Mouse (Mus musculus) gastrocnemius, postnatal 25 days (tissue): ENCODE measurements around the gene Fam198a. TPM values are rescaled to one million over a fixed set of nuclear protein-coding genes. Genes with fewer than 3 reads are reported as not detected.

Experiments used
- DNase-seq: peaks from one replicate; pipeline ENCODE4 v3.0.0; 2022
- total RNA-seq, 2 experiments: library from RNA; stranded (reverse); gene quantifications; 1 replicate in 1 of 2; 2 replicates in 1 of 2; pipeline ENCODE4 v1.2.3; 2021

The Fam198a gene
- total RNA-seq, 2 experiments from 2014 or later, result 1.3 to 1.6 TPM

- no peak for DNase-seq
Measured at GRCm38 (mm10) chr9:121926634-121927405, 24.0 kb upstream of the Fam198a start.

GRCm38 (mm10) chr9:121927721-121928120 lies 23.1 kb upstream of the Fam198a start:
- no peak for DNase-seq

- DNase-seq, result no peak
Measured at GRCm38 (mm10) chr9:121928498-121928897, 22.3 kb upstream of the Fam198a start.

- no peak for DNase-seq
Measured at GRCm38 (mm10) chr9:121934856-121935255, 15.9 kb upstream of the Fam198a start.

GRCm38 (mm10) chr9:121936952-121937351 lies 13.8 kb upstream of the Fam198a start:
- DNase-seq, result no peak

- no peak for DNase-seq
Measured at GRCm38 (mm10) chr9:121937451-121937864, 13.3 kb upstream of the Fam198a start.

- DNase-seq, result no peak
Measured at GRCm38 (mm10) chr9:121937944-121938355, 12.8 kb upstream of the Fam198a start.

GRCm38 (mm10) chr9:121943005-121943404 lies 7.8 kb upstream of the Fam198a start:
- no peak for DNase-seq

- no peak for DNase-seq
Measured at GRCm38 (mm10) chr9:121943628-121944027, 7.2 kb upstream of the Fam198a start.

GRCm38 (mm10) chr9:121947784-121948183 lies 3.0 kb upstream of the Fam198a start:
- DNase-seq, result no peak

- no peak for DNase-seq
Measured at GRCm38 (mm10) chr9:121948431-121948830, 2.4 kb upstream of the Fam198a start.

- DNase-seq, result no peak
Measured at GRCm38 (mm10) chr9:121951114-121951423, 281 bp downstream of the Fam198a start.

GRCm38 (mm10) chr9:121952596-121952995 lies 1.8 kb downstream of the Fam198a start:
- DNase-seq, result peak; percentile 47

GRCm38 (mm10) chr9:121959966-121960635 lies 9.3 kb downstream of the Fam198a start:
- DNase-seq, result no peak

GRCm38 (mm10) chr9:121964941-121965340 lies 14.2 kb downstream of the Fam198a start:
- no peak for DNase-seq

- no peak for DNase-seq
Measured at GRCm38 (mm10) chr9:121968258-121968657, 17.5 kb downstream of the Fam198a start.

GRCm38 (mm10) chr9:121969841-121970381 lies 19.1 kb downstream of the Fam198a start:
- DNase-seq, result no peak

GRCm38 (mm10) chr9:121973207-121973606 lies 22.4 kb downstream of the Fam198a start:
- peak; percentile 72 for DNase-seq

GRCm38 (mm10) chr9:121974141-121974986 lies 23.6 kb downstream of the Fam198a start:
- DNase-seq, result peak; percentile 69

GRCm38 (mm10) chr9:121975321-121975720 lies 24.5 kb downstream of the Fam198a start:
- no peak for DNase-seq

GRCm38 (mm10) chr9:121981046-121981445 lies 30.3 kb downstream of the Fam198a start:
- DNase-seq, result no peak

GRCm38 (mm10) chr9:121981466-121982105 lies 30.8 kb downstream of the Fam198a start:
- DNase-seq, result no peak
